Mouse (Mus musculus): ENCODE measurements around the gene Rgs6.

The Rgs6 gene

GRCm38 (mm10) chr12:82757367-82757766 lies 169.3 kb downstream of the Rgs6 start:
- no peak for DNase-seq (ENCODE audit: extremely low spot score)

GRCm38 (mm10) chr12:82762046-82762445 lies 174.0 kb downstream of the Rgs6 start:
- no peak for DNase-seq (ENCODE audit: extremely low spot score)

GRCm38 (mm10) chr12:82768726-82769125 lies 180.6 kb downstream of the Rgs6 start:
- DNase-seq (ENCODE audit: extremely low spot score) = no peak

- DNase-seq (ENCODE audit: extremely low spot score) = no peak
Measured at GRCm38 (mm10) chr12:82772215-82772614, 184.1 kb downstream of the Rgs6 start.

DNA sequence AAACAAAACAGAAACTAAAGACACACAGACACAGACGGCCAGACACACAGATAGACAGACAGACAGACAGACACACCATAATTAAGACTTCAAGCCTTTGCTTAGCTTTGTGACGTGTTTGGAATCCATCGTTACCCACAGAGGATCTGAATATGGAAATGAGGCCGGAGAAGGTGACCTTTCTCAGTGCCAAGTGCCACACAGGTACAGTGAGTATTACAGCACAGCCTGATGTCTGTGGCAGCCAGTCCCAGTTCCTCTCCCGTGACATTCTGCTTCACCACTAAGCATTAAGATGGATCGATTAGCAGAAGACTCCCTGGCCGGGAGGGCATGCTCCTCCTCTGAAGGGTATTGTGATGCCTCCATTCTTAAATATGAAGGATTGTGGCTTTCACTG lies 186.5 kb downstream of the Rgs6 start:
- DNase-seq (ENCODE audit: extremely low spot score) = no peak

DNA sequence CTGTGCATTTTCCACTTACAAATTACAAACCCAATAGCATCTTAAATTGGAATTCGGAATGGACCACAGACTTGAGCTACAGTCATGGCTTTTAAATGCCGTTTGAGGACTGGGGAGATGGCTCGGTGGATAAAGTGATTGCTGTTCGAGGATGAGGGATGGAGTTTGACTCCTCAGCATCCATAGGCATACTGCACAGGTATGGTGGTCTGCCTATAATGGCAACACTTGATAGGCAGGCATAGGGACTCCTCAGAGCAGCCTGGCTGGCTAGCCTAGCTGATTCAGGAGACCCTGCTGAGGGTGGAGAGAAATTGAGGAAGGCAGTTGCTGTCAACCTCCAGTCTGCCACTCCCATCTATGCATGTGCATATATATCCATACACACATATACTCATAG lies 188.6 kb downstream of the Rgs6 start:
- no peak for DNase-seq (ENCODE audit: extremely low spot score)

- DNase-seq (ENCODE audit: extremely low spot score) = no peak
Measured at GRCm38 (mm10) chr12:82780936-82781335, 192.8 kb downstream of the Rgs6 start.

DNA sequence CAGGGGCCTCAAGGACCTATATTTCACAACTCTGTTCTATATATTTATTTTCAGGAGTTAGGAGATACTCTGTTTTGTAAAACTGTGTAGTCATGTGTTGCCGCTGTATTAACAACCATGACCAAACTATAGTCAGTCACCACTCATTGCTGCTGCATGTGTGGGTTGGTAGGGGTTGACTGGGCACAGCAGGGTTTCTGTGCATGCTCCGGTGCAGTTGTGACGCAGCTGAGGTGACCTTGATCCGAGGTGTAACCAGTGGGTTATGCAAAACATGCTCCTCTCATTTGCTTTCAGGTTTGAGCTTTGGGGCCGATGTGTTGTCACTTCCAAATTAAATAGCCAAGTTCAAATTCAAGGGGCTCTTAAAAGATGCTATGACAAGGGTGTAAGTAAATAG lies 193.3 kb downstream of the Rgs6 start:
- DNase-seq (ENCODE audit: extremely low spot score) = no peak

DNA sequence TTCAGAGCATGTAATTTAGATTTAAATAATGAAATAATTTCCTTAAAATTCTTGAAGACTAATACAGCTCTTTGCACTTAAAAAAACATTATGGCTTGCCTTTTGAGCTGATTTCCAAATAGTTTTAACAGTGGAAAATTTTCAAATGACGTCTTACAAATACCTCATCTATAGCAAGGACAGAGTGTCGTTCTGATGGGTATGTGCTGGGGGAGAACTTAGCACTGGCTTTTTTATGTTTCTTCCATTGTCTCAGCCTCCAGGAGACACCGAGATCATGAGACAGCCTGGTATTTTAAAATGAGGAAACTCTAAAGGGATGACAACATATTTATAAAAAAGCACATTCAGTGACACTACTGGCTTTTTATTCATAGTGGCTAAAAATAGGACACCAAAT lies 204.0 kb downstream of the Rgs6 start:
- DNase-seq (ENCODE audit: extremely low spot score) = no peak

DNA sequence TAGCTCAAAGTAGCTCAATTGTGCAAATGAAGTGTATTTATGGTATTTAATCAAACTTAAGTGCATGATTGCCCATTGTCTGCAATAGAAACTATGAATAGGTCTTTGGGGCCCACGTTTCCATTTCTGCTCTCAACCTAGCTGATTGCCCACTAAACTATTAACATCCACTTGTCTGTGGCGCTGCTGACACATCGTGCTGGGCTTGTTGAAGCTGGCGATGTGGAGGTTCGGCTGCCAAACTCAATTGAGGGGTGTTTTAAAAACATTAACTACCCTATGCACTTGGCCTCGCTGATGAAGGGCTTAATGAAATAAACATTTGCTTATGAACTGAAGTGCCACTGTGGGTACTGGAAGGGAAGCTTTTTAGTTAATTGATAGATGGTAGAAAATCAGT lies 211.8 kb downstream of the Rgs6 start:
- DNase-seq (ENCODE audit: extremely low spot score) = no peak

DNA sequence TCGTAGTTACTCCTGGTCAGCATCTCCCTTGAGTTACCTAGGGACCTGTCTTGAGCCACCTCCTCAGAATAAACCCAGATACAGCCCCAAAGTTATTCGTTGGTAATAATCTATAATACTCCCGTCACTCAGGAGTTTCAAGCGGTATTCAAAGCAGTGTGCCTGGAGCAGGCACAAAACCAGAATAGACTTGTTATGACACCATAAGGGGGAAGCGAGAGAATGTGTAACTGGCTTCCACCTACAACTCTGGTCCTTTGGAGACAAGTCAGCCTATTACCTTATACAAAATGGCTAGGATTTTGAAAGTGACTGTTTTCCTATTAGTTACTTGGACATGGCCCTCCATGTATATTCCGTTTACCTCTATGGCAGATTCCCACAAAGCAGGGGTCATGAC lies 213.6 kb downstream of the Rgs6 start:
- DNase-seq (ENCODE audit: extremely low spot score) = no peak

DNA sequence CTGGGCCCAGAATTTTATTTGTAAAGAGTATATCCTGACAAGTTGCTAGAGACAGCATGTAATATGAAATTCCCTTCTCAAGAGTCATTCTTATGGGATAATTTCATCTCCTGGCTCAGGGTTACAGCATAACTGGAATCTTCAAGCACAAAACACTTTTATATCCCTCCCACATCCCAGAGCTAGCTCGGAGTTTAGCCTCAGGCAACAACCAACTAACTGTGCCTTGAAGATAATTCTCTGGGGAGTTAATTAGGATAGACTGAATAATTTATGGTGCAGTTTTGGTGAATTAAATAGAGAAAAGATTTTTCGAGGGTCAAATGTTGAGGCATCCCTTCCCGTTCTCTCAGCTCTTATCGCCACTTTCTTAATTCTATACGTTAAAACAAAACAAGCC lies 214.6 kb downstream of the Rgs6 start:
- DNase-seq (ENCODE audit: extremely low spot score) = no peak

DNA sequence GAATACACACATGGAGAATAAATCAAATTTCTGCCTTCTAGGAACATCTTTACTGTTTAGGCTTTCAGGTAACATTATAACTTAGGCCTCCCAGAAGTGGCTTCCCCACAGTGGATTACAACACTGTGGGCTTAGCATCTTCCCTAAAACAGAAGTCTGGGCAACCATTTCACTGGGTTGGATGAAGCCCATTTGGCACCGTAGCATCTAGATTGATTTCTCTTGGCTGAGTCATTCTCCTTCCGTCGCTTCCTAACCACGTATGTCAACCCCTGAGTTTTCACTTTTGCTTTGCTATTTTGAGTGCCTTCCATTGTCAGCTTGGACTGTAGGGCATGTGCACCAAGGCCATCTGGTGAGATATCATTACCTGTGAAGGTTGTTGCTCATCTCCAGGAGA lies 217.1 kb downstream of the Rgs6 start:
- DNase-seq (ENCODE audit: extremely low spot score) = no peak

DNA sequence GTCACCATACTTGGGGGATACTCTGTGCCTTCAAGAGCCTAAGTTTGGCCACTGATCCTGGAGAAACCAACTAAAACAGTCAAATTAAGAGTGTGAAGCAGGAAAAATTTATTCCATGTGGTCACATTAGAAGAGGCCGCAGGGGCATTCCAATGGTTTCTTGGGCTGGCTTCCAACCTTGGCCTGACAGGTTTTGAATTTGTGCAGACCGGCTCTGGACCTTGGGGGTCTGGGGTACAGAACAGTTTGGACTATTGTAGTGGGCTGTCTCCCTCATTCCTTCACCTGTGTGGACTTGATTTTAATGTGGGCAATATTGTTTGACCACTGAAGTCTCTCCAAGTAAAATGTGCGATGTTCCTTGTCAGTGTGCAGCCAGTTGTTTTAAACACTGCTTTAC lies 222.5 kb downstream of the Rgs6 start:
- DNase-seq (ENCODE audit: extremely low spot score) = no peak

- no peak for DNase-seq (ENCODE audit: extremely low spot score)
Measured at GRCm38 (mm10) chr12:82815982-82816381, 227.9 kb downstream of the Rgs6 start.

GRCm38 (mm10) chr12:82819328-82819727 lies 231.2 kb downstream of the Rgs6 start:
- DNase-seq (ENCODE audit: extremely low spot score) = no peak

DNA sequence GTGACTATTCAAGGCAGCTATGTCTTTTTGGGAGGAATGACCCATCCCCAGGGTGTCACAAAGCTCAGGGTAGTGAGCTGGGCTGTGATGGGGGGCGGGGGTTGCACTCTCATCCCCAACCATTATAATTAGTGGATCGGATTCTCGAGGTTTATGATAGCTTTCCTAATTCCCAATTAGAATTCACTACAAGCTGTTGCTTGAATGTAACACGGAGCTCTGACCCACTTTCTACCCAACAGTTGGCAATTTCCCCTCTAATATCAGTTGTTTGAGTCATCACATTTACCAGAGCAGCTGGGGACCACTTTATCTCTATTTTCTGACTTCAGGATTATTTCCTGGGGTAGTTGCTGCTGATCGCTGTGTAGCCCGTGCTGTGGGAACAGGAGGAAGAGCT lies 231.9 kb downstream of the Rgs6 start:
- DNase-seq (ENCODE audit: extremely low spot score) = no peak

DNA sequence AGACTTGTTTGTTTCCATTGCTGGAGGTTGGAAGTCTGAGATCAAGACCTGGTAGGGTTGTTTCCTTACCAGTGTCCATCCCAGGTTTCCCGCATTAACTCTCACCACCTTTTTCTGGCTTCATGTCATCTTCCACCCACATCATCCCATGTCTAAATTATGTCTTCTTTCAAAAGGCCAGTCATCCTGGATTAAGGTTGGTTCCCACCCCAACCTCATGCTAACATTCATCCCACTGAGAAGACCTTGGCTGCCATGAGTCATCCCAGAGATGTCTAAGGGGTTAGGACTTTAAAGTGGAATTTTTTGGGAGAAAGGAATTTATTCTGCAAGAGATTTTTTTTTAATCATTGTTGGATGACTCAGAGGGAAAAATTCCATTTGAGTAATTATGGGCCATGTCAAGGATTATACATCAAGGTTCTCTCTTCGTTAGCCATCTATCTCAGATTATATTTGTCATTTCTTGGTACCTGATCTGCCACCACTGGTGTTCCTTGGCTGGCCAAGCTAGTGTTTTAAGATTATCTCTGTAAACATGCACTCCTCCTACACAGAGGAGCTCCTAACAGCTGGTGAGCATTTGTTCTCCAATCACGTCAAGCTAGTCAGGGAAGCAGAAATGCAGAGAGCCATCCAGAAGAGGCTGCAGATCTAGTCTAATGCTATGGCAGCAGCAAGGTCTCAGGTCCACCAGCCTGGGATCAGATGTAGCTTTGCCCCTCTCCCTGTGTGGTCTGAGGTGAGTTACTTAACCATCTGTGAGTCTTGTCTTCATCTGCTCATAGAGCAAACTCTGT lies 234.9 kb downstream of the Rgs6 start:
- no peak for DNase-seq (ENCODE audit: extremely low spot score)

GRCm38 (mm10) chr12:82830333-82830732 lies 242.2 kb downstream of the Rgs6 start:
- DNase-seq (ENCODE audit: extremely low spot score) = no peak

DNA sequence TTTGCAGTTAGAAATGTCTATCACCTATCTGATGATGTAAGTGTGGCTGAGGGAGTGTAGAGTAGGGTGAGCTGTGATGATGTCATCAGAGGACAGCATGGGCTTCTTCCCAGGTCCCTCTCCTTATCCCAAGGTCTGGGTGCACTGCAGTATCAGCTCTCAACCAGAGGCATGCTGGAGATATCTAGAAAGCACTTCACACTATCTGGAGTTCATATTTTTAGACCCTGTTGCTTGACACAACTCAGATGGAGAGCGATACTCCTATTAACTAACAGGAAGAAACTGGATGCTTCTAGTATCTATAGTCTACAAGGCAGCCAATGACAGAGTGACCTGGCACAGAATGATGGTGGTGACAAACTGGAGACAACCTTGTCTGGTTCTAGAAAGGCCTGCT lies 250.5 kb downstream of the Rgs6 start:
- no peak for DNase-seq (ENCODE audit: extremely low spot score)

- no peak for DNase-seq (ENCODE audit: extremely low spot score)
Measured at GRCm38 (mm10) chr12:82841566-82841965, 253.5 kb downstream of the Rgs6 start.

- DNase-seq (ENCODE audit: extremely low spot score) = no peak
Measured at GRCm38 (mm10) chr12:82848304-82848872, 260.3 kb downstream of the Rgs6 start.

DNA sequence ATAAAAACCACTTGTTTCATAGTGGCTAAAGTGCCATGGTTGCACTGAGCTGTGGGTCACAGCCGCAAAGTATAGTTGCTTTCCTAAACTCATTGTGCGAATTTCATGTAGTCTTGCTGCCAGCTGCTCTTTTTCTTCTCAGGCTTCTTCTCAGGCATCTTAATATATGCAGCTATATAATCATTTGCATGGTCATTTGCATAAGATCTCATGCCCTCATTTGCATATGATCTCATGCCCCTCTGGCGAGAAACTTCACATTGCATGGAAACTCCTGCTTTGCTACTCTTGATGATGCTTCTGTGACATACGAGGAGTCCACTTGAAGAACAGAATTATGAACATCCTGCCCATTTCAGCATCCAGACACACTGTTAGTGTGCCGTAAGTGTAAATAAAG lies 266.8 kb downstream of the Rgs6 start:
- DNase-seq (ENCODE audit: extremely low spot score) = no peak
